9 mouse cellular contexts compared by ENCODE assay signal in the genomic region with DNA sequence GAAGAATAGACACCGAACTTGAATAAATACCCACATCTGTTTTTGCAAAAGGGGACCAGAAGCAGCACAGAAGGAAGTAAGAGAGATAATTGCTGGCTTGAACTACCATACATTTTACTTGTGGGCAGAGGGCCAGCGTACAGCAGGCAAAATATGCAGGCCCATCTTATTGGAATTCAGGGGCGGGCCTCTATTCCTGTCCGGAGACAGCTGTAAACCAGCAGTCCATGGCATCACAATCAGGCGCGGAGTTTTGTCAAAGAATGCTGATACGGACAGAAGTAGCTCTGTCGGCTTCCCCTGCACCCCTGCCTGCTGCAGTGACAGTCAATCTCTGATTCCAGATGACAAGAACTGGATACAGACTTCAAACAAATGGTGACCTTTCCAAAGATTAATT. TPM values are rescaled to one million over a fixed set of nuclear protein-coding genes. Genes with fewer than 3 reads are reported as not detected.
DNase-seq lines count a peak whose midpoint lies in the region; ATAC-seq and TF ChIP-seq lines count a peak whose summit lies in the region.
"Had no signal": no experiment of that assay in that cellular context is flagged by ENCODE, and none has a peak within 500 bp of the region (broad histone marks: within the 10 kb centered on the region; RNA-seq: fewer than 3 reads in every experiment).

No protein-coding gene starts in this region.

- H3K36me3 ChIP-seq in kidney, embryonic 16.5 days (ENCODE audit: insufficient read depth, low read length), result no peaks in the 10 kb centered on the region
- H3K36me3 ChIP-seq in hindbrain, embryonic 10.5 days, result no peaks in the 10 kb centered on the region
- H3K36me3 ChIP-seq: G1E had no signal

- no peaks in the 10 kb centered on the region for H3K27me3 ChIP-seq in kidney, embryonic 16.5 days (ENCODE audit: insufficient read depth, low read length)
- no peaks in the 10 kb centered on the region for H3K27me3 ChIP-seq in hindbrain, embryonic 10.5 days (ENCODE audit: insufficient read depth, poor library complexity, severe bottlenecking)

- no peak overlapping the region for H3K4me3 ChIP-seq in kidney, embryonic 16.5 days (ENCODE audit: low read length)
- H3K4me3 ChIP-seq in hindbrain, embryonic 10.5 days, result no peak overlapping the region
- H3K4me3 ChIP-seq in gastrocnemius, adult 2 months, result no peak overlapping the region

- H3K9ac ChIP-seq in kidney, embryonic 16.5 days (replicated peaks; ENCODE audit: low read length), result no peak overlapping the region

- intact Hi-C loops in gastrocnemius, adult 2 months (cut with DNase I), result no loop called here

- peaks cover 24% of the 10 kb centered on the region for H3K4me1 ChIP-seq in kidney, embryonic 16.5 days (ENCODE audit: insufficient read depth, low read length)
- H3K4me1 ChIP-seq in hindbrain, embryonic 10.5 days (replicated peaks), result peaks cover 26% of the 10 kb centered on the region

- no peak for DNase-seq in kidney, adult 18-20 months
- DNase-seq in 3T3-L1 (ENCODE audit: low read depth, low spot score), result peak; percentile 64
- DNase-seq in brain, embryonic 14.5 days (ENCODE audit: low read depth), result peak; percentile 79
- peak; percentile 23 for DNase-seq in hindbrain, embryonic 10.5 days (ENCODE audit: low spot score)
- no peak for DNase-seq in gastrocnemius, adult 2 months
- no peak for DNase-seq in B cell, adult 2 months

- WGBS in kidney, embryonic 16.5 days, result 26% methylated on average over 8 of the region's 8 CpGs
- 37% methylated on average over 8 of the region's 8 CpGs for WGBS in hindbrain, embryonic 10.5 days

- no peak for TF ChIP-seq POLR2A in brain, embryonic 14.5 days (IDR thresholded peaks at IDR 0.05; ENCODE audit: borderline replicate concordance, extremely low read depth, insufficient read depth, insufficient read length, poor library complexity, severe bottlenecking)

- no peak for TF ChIP-seq CTCF in brain, embryonic 14.5 days (IDR thresholded peaks at IDR 0.05; ENCODE audit: borderline replicate concordance, extremely low read depth, insufficient read depth, insufficient read length)
- TF ChIP-seq CTCF in gastrocnemius, adult 2 months (IDR thresholded peaks at IDR 0.05), result no peak

- no peak for ATAC-seq in kidney, embryonic 16.5 days (ENCODE audit: low FRiP score, low TSS enrichment)
- ATAC-seq in CD4-positive, CD25-positive, alpha-beta regulatory T cell, adult 4 months, result no peak

- no peak overlapping the region for H3K27ac ChIP-seq in kidney, embryonic 16.5 days (ENCODE audit: low read length)
- no peak overlapping the region for H3K27ac ChIP-seq in hindbrain, embryonic 10.5 days
- H3K27ac ChIP-seq in gastrocnemius, adult 2 months, result no peak overlapping the region

- peak overlapping the region; percentile 8; the same call in 1 of the 2 replicates for H3K4me2 ChIP-seq in kidney, embryonic 16.5 days (replicated peaks; ENCODE audit: low read depth, low read length)

- no peaks in the 10 kb centered on the region for H3K9me3 ChIP-seq in kidney, embryonic 16.5 days (ENCODE audit: low read length)
- H3K9me3 ChIP-seq in hindbrain, embryonic 10.5 days, result no peaks in the 10 kb centered on the region
- H3K9me3 ChIP-seq: G1E had no signal

RNA-seq across cellular contexts. Expression of a gene that starts 33.5 kb away (rescaled TPM):
- polyA plus RNA-seq in kidney, embryonic 16.5 days (2015; fragmentation: Nextera tagmentation; extraction: Ambion mirVana), result not detected in 2 replicates
- polyA plus RNA-seq in brain, embryonic 14.5 days (2012; rRNA removed), result 0.04 and 0.11 TPM in 2 replicates
- polyA plus RNA-seq in hindbrain, embryonic 10.5 days (2016; fragmentation: Nextera tagmentation; extraction: Ambion mirVana), result 0.07 and 0.13 TPM in 2 replicates
- under 1 TPM in 1 of 2 experiments, not detected in 1; 0.17 TPM for polyA plus RNA-seq in CD4-positive, CD25-positive, alpha-beta regulatory T cell, adult 4 months (2017; shearing (Covaris generic))
- total RNA-seq in gastrocnemius, adult 2 months (2021), result not detected
- polyA plus RNA-seq: G1E had no signal

RNA-seq across cellular contexts. Expression of a gene that starts 33.7 kb away (rescaled TPM):
- polyA plus RNA-seq in kidney, embryonic 16.5 days (2015; fragmentation: Nextera tagmentation; extraction: Ambion mirVana), result 35.0 and 38.3 TPM in 2 replicates
- 24.9 and 27.9 TPM in 2 replicates for polyA plus RNA-seq in brain, embryonic 14.5 days (2012; rRNA removed)
- polyA plus RNA-seq in hindbrain, embryonic 10.5 days (2016; fragmentation: Nextera tagmentation; extraction: Ambion mirVana), result 46.0 and 50.4 TPM in 2 replicates
- polyA plus RNA-seq in CD4-positive, CD25-positive, alpha-beta regulatory T cell, adult 4 months (2017; shearing (Covaris generic)), result 10 to 100 TPM; 47.6 to 54.6 TPM
- total RNA-seq in gastrocnemius, adult 2 months (2021), result 10 to 100 TPM; 11.1 to 12.2 TPM

Comparison
In these comparisons a context has a peak if more than half of its experiments do, and no peak if none do; other contexts are left out.
1. DNase-seq: peak in 3T3-L1 (single experiment), brain, embryonic 14.5 days (single experiment) and hindbrain, embryonic 10.5 days (single experiment); none in kidney, adult 18-20 months (single experiment), gastrocnemius, adult 2 months (single experiment) and B cell, adult 2 months (0 of 2).